Mouse (Mus musculus) naive thymus-derived CD4-positive, alpha-beta T cell, adult 5 months (primary cell): ENCODE data around the gene 1700021F05Rik. TPM values are rescaled to one million over a fixed set of nuclear protein-coding genes. Genes with fewer than 3 reads are reported as not detected.

Experiments
- polyA plus RNA-seq: library from polyadenylated mRNA; unstranded; fragments of 100-300 nt; shearing (Covaris generic); gene quantifications from one replicate; pipeline ENCODE4 v1.2.1, GENCODE M21; 2017

1700021F05Rik gene
- 15.2 TPM for polyA plus RNA-seq

GRCm38 (mm10) chr10:43540442-43541152, at the start of gene 1700021F05Rik:
Gene 1700021F05Rik, minus strand, starts transcription at chr10:43540994.

GRCm38 (mm10) chr10:43577997-43578331, 37.2 kb upstream of the 1700021F05Rik start, which contains the start of gene Cd24a:
Gene Cd24a, plus strand, starts transcription at chr10:43578284.

GRCm38 (mm10) chr10:43523931-43524330, 16.9 kb downstream of the 1700021F05Rik start, which contains the start of gene Gm9803:
Gene Gm9803, plus strand, starts transcription at chr10:43524084.

GRCm38 (mm10) chr10:43478751-43479435, 61.9 kb downstream of the 1700021F05Rik start, which contains the start of gene Bend3:
Gene Bend3, plus strand, starts transcription at chr10:43478831.

Other genes with a start within 250 kb of the 1700021F05Rik start
- gene Bend3, start 62.2 kb downstream of the 1700021F05Rik start, polyA plus RNA-seq, result 6.8 TPM
- gene Gm9803, start 16.9 kb downstream of the 1700021F05Rik start, polyA plus RNA-seq, result 45.3 TPM
- 4.2 TPM for gene Cd24a, start 37.3 kb upstream of the 1700021F05Rik start, polyA plus RNA-seq